ENCODE assay signal across 8 mouse cellular contexts in the genomic region with DNA sequence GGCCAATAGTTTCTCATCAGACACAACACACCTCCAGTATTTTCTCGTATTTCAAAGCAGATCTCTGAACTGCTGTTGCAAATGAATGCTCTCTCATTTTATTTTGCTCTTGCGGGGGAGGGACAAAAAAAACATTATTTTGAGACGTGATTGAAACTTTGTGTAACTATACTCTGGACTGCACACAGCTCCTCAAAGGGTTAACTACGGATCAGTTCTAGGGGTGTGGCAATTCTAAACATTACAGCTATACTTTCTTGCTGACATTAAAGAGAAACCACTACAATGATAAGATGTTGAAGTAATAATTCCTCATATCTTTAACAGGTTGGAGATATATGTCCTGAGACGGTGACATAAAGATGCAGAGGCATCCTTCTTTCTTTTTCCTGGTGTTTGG.
A peak's percentile ranks its signal among the peaks of the same experiment; 100 is the strongest.
DNase-seq lines count a peak whose midpoint lies in the region; ATAC-seq and TF ChIP-seq lines count a peak whose summit lies in the region.

No protein-coding gene starts in this region.

- peaks cover 26% of the 10 kb centered on the region for H3K36me3 ChIP-seq in heart, embryonic 13.5 days
- peaks cover 9% of the 10 kb centered on the region; the same call in 1 of the 2 replicates for H3K36me3 ChIP-seq in heart, embryonic 10.5 days
- peaks cover 0 to 20% of the 10 kb centered on the region in 2 experiments; a peak in 2 of 4 replicates for H3K36me3 ChIP-seq in MEL (ENCODE audit: control insufficient read depth in 1 of 2, insufficient read depth in 2 of 2, low read length in 2 of 2)
- no peaks in the 10 kb centered on the region for H3K36me3 ChIP-seq in forebrain, embryonic 14.5 days (ENCODE audit: control insufficient read depth, insufficient read depth, low read length)
- no peaks in the 10 kb centered on the region for H3K36me3 ChIP-seq in liver, embryonic 15.5 days (replicated peaks)

- no peaks in the 10 kb centered on the region for H3K9me3 ChIP-seq in heart, embryonic 13.5 days
- H3K9me3 ChIP-seq in heart, embryonic 10.5 days: no peaks in the 10 kb centered on the region
- no peaks in the 10 kb centered on the region for H3K9me3 ChIP-seq in MEL (replicated peaks; ENCODE audit: insufficient read depth, low read length)
- H3K9me3 ChIP-seq in forebrain, embryonic 14.5 days (replicated peaks; ENCODE audit: control insufficient read depth, low read length): no peaks in the 10 kb centered on the region
- H3K9me3 ChIP-seq in liver, embryonic 15.5 days (replicated peaks): no peaks in the 10 kb centered on the region

- no peak for DNase-seq in heart, embryonic 10.5 days (ENCODE audit: low spot score)
- DNase-seq in MEL (ENCODE audit: low read depth, low spot score): peak; percentile 53
- no peak for DNase-seq in forebrain, embryonic 14.5 days (ENCODE audit: low spot score)
- no peak for DNase-seq in frontal cortex, postnatal 10 days (ENCODE audit: low spot score in 2 of 2)
- no peak for DNase-seq in lung, adult 2 months
- DNase-seq in left cerebral cortex, adult 9 months (ENCODE audit: low spot score in 2 of 2): no peak

- no peak for TF ChIP-seq CTCF in MEL (IDR thresholded peaks at IDR 0.05 in 2 of 3, conservative IDR thresholded peaks at IDR 0.05 in 1 of 3; ENCODE audit: control insufficient read depth in 1 of 3, insufficient read depth in 1 of 3, low read depth in 2 of 3, low read length in 3 of 3, poor library complexity in 1 of 3, severe bottlenecking in 1 of 3)
- no peak for TF ChIP-seq CTCF in lung, adult 2 months (IDR thresholded peaks at IDR 0.05; ENCODE audit: insufficient read depth, low read length)

- peaks cover 3% of the 10 kb centered on the region; the same call in 1 of the 2 replicates for H3K79me2 ChIP-seq in MEL (ENCODE audit: control insufficient read depth, insufficient read depth, low read length, poor library complexity)

- no peak for TF ChIP-seq POLR2A in MEL (IDR thresholded peaks at IDR 0.05; ENCODE audit: control insufficient read depth in 1 of 2, insufficient read depth in 1 of 2, low read depth in 1 of 2, low read length in 2 of 2, poor library complexity in 1 of 2)
- no peak for TF ChIP-seq POLR2A in lung, adult 2 months (IDR thresholded peaks at IDR 0.05; ENCODE audit: borderline replicate concordance, extremely low read depth, low read depth, low read length)

- no peak for TF ChIP-seq RAD21 in MEL (IDR thresholded peaks at IDR 0.05; ENCODE audit: low read depth, low read length)

- no peak for ATAC-seq in heart, embryonic 13.5 days (ENCODE audit: extremely low read depth, insufficient number of reproducible peaks, low FRiP score, low TSS enrichment)
- ATAC-seq in forebrain, embryonic 14.5 days: no peak
- ATAC-seq in liver, embryonic 15.5 days (ENCODE audit: insufficient read depth): no peak

- H3K9ac ChIP-seq in heart, embryonic 13.5 days: no peak overlapping the region
- peak overlapping the region; percentile 54 for H3K9ac ChIP-seq in MEL (ENCODE audit: control insufficient read depth, low read depth, low read length, poor library complexity, severe bottlenecking)
- no peak overlapping the region for H3K9ac ChIP-seq in forebrain, embryonic 14.5 days (ENCODE audit: low read length)
- no peak overlapping the region for H3K9ac ChIP-seq in liver, embryonic 15.5 days

- peak overlapping the region; percentile 80 for H3K4me2 ChIP-seq in heart, embryonic 13.5 days
- H3K4me2 ChIP-seq in forebrain, embryonic 14.5 days (ENCODE audit: low read length): peak overlapping the region; percentile 82; the same call in 1 of the 2 replicates
- H3K4me2 ChIP-seq in liver, embryonic 15.5 days: peak overlapping the region; percentile 85

- H3K4me1 ChIP-seq in heart, embryonic 13.5 days: peaks cover 11% of the 10 kb centered on the region
- H3K4me1 ChIP-seq in heart, embryonic 10.5 days: peaks cover 8% of the 10 kb centered on the region; the same call in 1 of the 2 replicates
- peaks cover 17 to 19% of the 10 kb centered on the region in 2 experiments for H3K4me1 ChIP-seq in MEL (ENCODE audit: control insufficient read depth in 1 of 2, insufficient read depth in 2 of 2, low read length in 2 of 2)
- H3K4me1 ChIP-seq in forebrain, embryonic 14.5 days (ENCODE audit: control insufficient read depth, insufficient read depth, low read length): no peaks in the 10 kb centered on the region
- H3K4me1 ChIP-seq in liver, embryonic 15.5 days (replicated peaks): peaks cover 22% of the 10 kb centered on the region
- H3K4me1 ChIP-seq in lung, adult 2 months (ENCODE audit: control insufficient read depth, insufficient read depth, low read length): 0 out of 2 replicates have a peak, but pooled peaks cover 2% of the 10 kb centered on the region

- peak overlapping the region; percentile 88 for H3K27ac ChIP-seq in heart, embryonic 13.5 days (replicated peaks)
- no peak overlapping the region for H3K27ac ChIP-seq in heart, embryonic 10.5 days
- peak overlapping the region; percentile 74 for H3K27ac ChIP-seq in MEL (ENCODE audit: control insufficient read depth, low read depth, low read length)
- no peak overlapping the region for H3K27ac ChIP-seq in forebrain, embryonic 14.5 days (ENCODE audit: low read depth, low read length)
- H3K27ac ChIP-seq in liver, embryonic 15.5 days (replicated peaks): 0 out of 2 replicates have a peak overlapping the region, but pooled peaks have one; percentile 86

- H3K27me3 ChIP-seq in heart, embryonic 13.5 days (replicated peaks): no peaks in the 10 kb centered on the region
- no peaks in the 10 kb centered on the region for H3K27me3 ChIP-seq in heart, embryonic 10.5 days (ENCODE audit: insufficient read depth, poor library complexity, severe bottlenecking)
- no peaks in the 10 kb centered on the region for H3K27me3 ChIP-seq in MEL (ENCODE audit: control insufficient read depth in 1 of 2, insufficient read depth in 2 of 2, low read length in 2 of 2)
- no peaks in the 10 kb centered on the region for H3K27me3 ChIP-seq in forebrain, embryonic 14.5 days (replicated peaks; ENCODE audit: control insufficient read depth, insufficient read depth, low read length)
- no peaks in the 10 kb centered on the region for H3K27me3 ChIP-seq in liver, embryonic 15.5 days

- H3K4me3 ChIP-seq in heart, embryonic 13.5 days: no peak overlapping the region
- H3K4me3 ChIP-seq in heart, embryonic 10.5 days: no peak overlapping the region
- H3K4me3 ChIP-seq in MEL (ENCODE audit: control insufficient read depth in 1 of 2, insufficient read depth in 1 of 2, low read depth in 2 of 2, low read length in 2 of 2): peak overlapping the region; percentile 57 to 60
- H3K4me3 ChIP-seq in forebrain, embryonic 14.5 days (ENCODE audit: low read depth, low read length): no peak overlapping the region
- peak overlapping the region; percentile 61; the same call in 1 of the 2 replicates for H3K4me3 ChIP-seq in liver, embryonic 15.5 days (replicated peaks)
- no peak overlapping the region for H3K4me3 ChIP-seq in lung, adult 2 months (replicated peaks; ENCODE audit: extremely low read depth, low read depth, low read length)

- WGBS in heart, embryonic 13.5 days: 60% methylated on average over 5 of the region's 5 CpGs
- WGBS in heart, embryonic 10.5 days: 65% methylated on average over 5 of the region's 5 CpGs
- 72% methylated on average over 5 of the region's 5 CpGs for WGBS in forebrain, embryonic 14.5 days
- WGBS in liver, embryonic 15.5 days (ENCODE audit: insufficient replicate concordance): 44% methylated on average over 5 of the region's 5 CpGs
- 68% methylated on average over 5 of the region's 5 CpGs for WGBS in lung, adult 2 months

- peak; percentile 10 to 26; a peak in 1 of 4 replicates for TF ChIP-seq EP300 in MEL (IDR thresholded peaks at IDR 0.05; ENCODE audit: low read depth in 1 of 2, low read length in 2 of 2)

TF ChIP-seq in MEL, 35 proteins besides CTCF, POLR2A, EP300 and RAD21:
- TF ChIP-seq ETS1 (IDR thresholded peaks at IDR 0.05; ENCODE audit: low read depth, low read length) (peak; percentile 75), MXI1 (IDR thresholded peaks at IDR 0.05; ENCODE audit: low read depth, low read length) (no peak), BHLHE40 (IDR thresholded peaks at IDR 0.05; ENCODE audit: borderline replicate concordance, low read depth, low read length) (no peak), TAL1 (IDR thresholded peaks at IDR 0.05; ENCODE audit: low read length) (no peak), ZMIZ1 (IDR thresholded peaks at IDR 0.05; ENCODE audit: low read depth, low read length) (no peak), SIN3A (IDR thresholded peaks at IDR 0.05; ENCODE audit: low read length) (peak; percentile 56; the same call in 1 of the 2 replicates), NRF1 (IDR thresholded peaks at IDR 0.05; ENCODE audit: insufficient read depth, low read depth, low read length, poor library complexity, severe bottlenecking) (no peak), USF1 (IDR thresholded peaks at IDR 0.05; ENCODE audit: low read depth, low read length) (no peak), TCF12 (IDR thresholded peaks at IDR 0.05; ENCODE audit: low read depth, low read length) (0 out of 2 replicates have a peak, but pooled peaks have one; percentile 7), GATA1 (IDR thresholded peaks at IDR 0.05; ENCODE audit: low read depth, low read length) (no peak), USF2 (IDR thresholded peaks at IDR 0.05; ENCODE audit: borderline replicate concordance in 1 of 2, insufficient read depth in 1 of 2, low read depth in 1 of 2, low read length in 2 of 2) (no peak), HCFC1 (IDR thresholded peaks at IDR 0.05; ENCODE audit: low read depth, low read length) (no peak), ZKSCAN1 (IDR thresholded peaks at IDR 0.05; ENCODE audit: low read depth, low read length) (no peak), CHD2 (IDR thresholded peaks at IDR 0.05; ENCODE audit: low read length) (no peak), CHD1 (IDR thresholded peaks at IDR 0.05; ENCODE audit: low read depth, low read length) (no peak), RCOR1 (IDR thresholded peaks at IDR 0.05; ENCODE audit: low read depth, low read length) (no peak), MAZ (IDR thresholded peaks at IDR 0.05; ENCODE audit: low read depth, low read length) (no peak), UBTF (IDR thresholded peaks at IDR 0.05; ENCODE audit: borderline replicate concordance, insufficient read depth, low read depth, low read length) (no peak), MYB (IDR thresholded peaks at IDR 0.05; ENCODE audit: low read depth, low read length) (no peak), GABPA (IDR thresholded peaks at IDR 0.05; ENCODE audit: low read depth, low read length) (no peak)
TF ChIP-seq in MEL: peak in this region for 3.

Comparison
In these comparisons a context has a peak if more than half of its experiments do, and no peak if none do; other contexts are left out.
1. H3K27ac ChIP-seq: peak in heart, embryonic 13.5 days (single experiment), MEL (single experiment) and liver, embryonic 15.5 days (single experiment); none in heart, embryonic 10.5 days (single experiment) and forebrain, embryonic 14.5 days (single experiment).
2. H3K4me3 ChIP-seq: peak in MEL (2 of 2) and liver, embryonic 15.5 days (single experiment); none in heart, embryonic 13.5 days (single experiment), heart, embryonic 10.5 days (single experiment), forebrain, embryonic 14.5 days (single experiment) and lung, adult 2 months (single experiment).
3. Peak in every context shown above with its lines, with median percentiles within 50 percentile points of each other: H3K4me2 ChIP-seq.